Mouse (Mus musculus): ENCODE measurements around the gene Rock2.

Gene Rock2

DNA sequence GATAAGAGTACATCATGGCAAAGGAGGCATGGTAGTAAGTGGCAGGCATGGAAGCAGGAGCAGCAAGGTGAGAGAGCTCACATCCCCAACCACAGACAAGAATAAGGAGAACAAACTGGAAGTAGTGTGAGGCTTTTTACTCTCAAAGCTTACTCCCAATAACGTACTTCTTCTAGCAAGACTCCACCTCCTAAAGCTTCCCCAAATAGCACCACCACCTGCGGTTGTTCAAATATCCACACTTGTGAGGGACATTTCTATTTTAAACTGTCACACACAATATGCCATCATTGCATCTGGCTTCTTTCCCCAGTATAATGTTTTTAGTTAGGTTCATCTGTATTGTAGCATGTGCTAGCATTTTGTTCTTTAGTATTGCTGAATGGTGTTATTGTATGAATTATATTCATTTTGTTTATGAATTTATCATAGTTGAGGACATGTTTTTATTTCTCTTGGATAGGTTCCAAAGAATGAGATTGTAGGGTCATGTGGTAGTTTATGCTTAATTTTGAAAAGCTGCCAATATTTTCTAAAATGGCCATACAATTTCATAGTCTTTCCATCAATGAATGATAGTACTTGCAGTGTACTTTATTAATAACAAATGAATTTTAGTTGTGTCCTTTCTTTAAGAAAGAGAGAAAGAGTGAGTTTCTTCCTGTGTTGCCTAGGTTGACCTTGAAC is 9.4 kb downstream of the Rock2 start:
- DNase-seq (ENCODE audit: low spot score), result no peak

DNA sequence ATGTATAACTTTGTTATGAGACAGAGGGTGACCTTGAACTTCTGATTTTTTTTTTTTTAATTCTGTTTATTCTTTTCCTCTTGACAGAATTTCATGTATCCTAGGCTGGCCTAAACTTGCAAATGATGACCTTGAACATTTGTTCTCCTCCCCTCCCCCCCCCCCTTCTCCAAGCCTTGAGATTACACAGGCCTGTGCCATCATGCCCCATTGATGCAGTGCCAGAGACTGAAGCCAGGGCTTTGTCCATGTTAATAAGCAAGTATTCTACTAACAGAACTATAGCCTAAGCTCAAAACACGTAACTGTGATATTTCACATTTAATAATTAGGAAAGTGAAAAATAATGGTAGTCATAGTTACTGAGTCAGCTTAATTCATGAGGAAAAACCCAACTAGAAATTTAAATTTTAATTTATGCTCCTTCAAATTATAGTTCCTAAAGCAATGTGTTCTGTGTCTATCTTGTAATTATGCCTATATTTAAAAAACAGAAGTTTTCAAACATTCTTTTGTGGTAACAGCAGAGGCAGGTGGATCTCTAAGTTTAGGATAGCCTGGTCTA is 12.7 kb downstream of the Rock2 start:
- no peak for DNase-seq (ENCODE audit: low spot score)

- DNase-seq (ENCODE audit: low spot score), result no peak
These were observed 13.4 kb downstream of the Rock2 start for GRCm38 (mm10) chr12:16907953-16908648.

GRCm38 (mm10) chr12:16911524-16911923 is 16.8 kb downstream of the Rock2 start:
- no peak for DNase-seq (ENCODE audit: low spot score)

GRCm38 (mm10) chr12:16912600-16912999 is 17.9 kb downstream of the Rock2 start:
- no peak for DNase-seq (ENCODE audit: low spot score)

DNA sequence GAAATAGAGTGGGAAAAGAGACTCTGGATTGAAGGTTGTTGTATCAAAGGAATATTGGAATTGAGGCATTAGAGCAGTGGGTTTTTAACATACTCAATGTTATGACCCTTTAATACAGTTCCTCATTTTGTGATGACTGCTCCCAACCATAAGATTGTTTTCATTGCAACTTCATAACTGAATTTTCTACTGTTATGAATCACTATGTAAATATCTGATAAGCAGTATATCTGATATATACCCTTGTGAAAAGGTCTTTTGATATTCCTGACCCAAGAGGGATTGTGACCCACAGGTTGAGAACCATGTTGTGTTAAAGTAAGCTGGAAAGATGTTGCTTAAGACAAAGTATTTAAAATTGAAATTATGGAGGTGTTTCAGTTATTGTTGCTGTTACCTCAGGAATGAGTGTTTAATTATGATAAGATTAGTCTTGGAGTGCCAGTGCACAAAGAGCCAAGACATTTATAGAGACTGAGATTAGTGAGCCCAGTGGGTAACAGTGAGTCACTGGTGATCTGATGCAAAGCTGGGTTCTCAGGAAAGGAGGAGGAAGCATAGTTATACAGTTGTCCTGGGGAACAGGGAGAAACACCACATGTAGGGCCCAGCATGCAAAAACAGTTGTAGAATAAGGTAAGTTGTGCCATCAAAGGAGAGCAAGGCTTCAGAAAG is 25.6 kb downstream of the Rock2 start:
- no peak for DNase-seq (ENCODE audit: low spot score)

- peak; percentile 12 for DNase-seq (ENCODE audit: low spot score)
These were observed 33.2 kb downstream of the Rock2 start for GRCm38 (mm10) chr12:16927889-16928288.

GRCm38 (mm10) chr12:16934423-16934822 is 39.7 kb downstream of the Rock2 start:
- no peak for DNase-seq (ENCODE audit: low spot score)

DNA sequence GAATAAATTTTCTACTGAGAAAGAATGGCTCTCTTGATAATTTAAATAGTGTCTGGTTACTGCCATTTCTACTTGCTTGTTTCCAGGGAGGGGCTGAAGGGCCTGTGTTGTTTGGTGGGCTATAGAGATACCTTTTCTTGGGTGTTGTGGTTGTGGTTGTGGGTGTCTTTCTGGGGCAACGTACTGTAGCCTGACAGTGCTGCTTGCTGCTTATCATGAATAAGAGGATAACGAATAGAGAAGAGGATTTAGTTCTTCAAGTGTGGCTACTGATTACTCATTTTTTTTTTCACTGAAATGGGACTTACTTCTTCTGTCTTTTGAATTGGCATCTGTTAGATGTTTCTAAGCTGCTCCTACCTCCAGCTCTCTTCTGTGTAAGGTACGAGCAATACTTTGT is 47.3 kb downstream of the Rock2 start:
- no peak for DNase-seq (ENCODE audit: low spot score)

DNA sequence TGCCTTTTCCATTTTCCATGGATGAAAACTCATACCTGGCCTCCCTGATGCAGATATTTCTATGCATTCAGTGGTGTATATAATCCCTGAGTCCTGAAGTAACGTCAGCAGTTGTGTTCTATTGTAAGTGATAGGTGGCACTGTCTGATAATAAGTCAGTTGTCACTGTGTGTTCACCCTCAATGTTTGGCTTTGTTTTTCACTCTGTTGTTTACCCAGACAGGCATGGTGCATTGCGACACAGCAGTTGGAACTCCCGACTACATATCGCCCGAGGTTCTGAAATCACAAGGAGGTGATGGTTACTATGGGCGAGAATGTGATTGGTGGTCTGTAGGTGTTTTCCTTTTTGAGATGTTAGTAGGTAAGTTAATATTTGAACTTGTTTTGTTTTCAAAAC is 53.5 kb downstream of the Rock2 start:
- no peak for DNase-seq (ENCODE audit: low spot score)

DNA sequence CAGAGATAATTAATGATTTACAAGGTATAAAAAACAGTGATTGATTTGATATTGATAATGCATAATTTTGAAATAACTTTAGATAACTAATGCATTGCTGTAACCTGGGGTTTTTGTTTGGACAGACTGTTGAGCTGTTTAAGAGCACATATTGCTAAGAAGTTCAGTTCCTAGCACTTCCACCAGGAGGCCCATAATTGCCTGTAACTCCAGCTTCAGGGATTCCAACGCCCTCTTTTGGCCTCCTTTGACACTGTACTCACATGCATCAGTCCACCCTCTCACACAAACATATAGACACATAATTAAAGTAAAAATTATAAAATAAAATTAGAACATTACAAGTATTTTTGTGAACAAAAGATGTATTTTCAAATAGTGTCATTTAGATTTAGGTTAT is 64.2 kb downstream of the Rock2 start:
- DNase-seq (ENCODE audit: low spot score), result no peak

DNA sequence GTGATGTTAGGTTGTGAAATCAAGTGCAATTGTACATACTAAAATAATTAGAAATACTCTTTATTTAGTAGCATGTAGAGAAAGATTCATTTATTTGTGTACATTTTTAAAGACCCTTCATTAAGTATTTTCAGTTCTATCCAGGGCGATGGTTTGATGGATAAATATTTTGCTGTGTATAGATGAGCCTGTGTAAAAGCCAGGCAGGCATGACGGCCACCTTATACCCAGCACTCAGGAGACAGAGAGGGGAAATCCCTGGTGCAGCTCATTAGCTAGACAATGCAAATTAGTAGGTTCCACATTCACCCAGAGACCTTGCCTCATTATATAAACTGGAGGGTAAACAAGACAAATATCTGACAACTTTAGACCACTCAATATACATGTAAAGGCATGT is 68.7 kb downstream of the Rock2 start:
- no peak for DNase-seq (ENCODE audit: low spot score)

DNA sequence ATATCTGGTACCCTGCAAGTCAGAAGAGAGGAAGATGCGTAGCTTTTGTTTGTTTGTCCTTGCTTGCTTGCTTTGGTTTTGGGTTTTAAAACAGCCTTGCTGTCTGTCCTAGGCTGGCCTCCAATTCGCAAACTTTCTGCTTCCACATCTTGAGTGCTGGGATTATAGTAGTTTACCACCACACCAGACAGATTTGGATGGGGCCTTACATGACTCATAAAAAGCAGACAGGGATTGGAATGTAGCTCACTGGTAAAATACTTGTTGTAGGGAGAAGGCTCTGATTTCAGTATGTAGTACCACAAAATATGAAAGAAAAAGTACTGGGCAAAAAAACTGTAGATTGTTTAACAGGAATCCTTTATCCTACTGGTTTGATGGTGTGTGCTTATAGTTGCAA is 72.1 kb downstream of the Rock2 start:
- no peak for DNase-seq (ENCODE audit: low spot score)

DNA sequence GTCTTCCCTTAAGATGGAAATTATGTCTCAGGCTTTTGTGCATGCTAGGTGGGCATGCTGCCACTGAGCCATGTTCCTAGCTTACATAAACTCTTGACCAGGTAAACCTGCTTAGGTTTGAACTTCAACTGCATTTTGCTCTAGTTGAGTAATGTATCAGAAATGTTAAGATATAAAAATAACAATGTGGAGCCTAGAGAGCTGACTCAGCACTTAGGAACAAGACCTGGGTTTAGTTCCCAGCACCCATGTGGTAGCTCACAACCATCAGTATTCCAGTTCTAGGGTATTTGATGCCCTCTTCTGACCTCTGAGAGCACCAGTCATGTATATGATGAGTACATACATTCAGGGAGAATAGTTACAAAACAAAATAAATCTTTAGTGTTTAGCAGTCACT is 82.4 kb downstream of the Rock2 start:
- no peak for DNase-seq (ENCODE audit: low spot score)

GRCm38 (mm10) chr12:16985778-16986177 is 91.1 kb downstream of the Rock2 start:
- DNase-seq (ENCODE audit: low spot score), result no peak

DNA sequence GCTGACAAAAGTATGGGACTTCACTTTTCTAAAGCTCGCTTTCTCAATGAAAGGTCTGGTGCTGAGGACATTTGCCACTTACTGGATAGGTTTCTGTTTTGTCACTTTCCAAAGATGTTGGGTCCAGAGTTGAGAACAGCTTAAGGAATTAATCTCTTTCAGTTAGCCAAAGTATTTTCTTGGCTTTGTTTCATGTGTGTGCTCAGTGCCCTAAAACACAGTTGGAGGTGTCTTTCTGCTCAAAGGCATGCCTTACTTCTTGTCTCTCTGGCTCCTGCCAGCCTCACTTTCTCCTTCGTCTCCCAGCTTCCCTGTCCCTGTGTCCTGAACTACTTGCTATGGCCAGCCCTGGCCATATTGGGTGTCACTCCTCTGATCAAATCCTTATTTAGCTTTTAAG is 96.7 kb downstream of the Rock2 start:
- DNase-seq (ENCODE audit: low spot score), result no peak

DNA sequence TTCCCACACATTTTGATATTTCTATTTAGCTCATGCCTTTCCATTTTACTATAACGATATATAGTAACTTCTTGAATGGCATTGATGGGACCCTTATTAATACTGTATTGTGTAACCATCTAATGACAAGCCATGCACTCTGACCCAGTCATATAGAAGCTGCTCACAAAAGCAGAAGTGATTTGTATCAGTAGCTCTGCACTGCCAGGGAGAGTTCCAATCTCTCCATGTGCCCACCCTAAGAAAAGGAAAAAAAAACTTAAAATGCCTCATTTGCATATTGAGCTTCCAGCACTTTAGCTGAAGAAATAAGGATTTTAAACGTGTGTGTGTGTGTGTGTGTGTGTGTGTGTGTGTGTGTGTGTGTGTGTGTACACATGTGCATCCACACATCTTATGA is 97.7 kb downstream of the Rock2 start:
- DNase-seq (ENCODE audit: low spot score), result no peak

DNA sequence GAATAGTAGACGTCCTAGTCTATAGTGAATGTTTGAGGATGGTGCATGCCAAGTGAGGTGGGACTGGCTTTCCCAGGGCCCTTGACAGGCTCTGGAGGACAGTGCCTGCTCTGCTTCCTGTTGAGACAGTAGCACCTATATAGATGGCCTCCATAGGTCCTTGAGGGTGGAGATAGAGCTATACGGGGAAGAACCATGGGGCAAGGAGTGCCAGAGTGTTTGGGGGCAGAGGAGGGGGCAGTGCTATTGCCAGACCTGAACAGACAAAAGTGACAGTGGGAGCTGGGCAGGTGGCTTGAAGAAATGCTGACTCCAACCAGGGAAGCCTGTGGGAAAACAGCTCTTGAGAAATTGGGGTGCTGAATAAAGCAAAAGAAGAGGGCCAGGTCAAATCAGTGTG is 99.6 kb downstream of the Rock2 start:
- DNase-seq (ENCODE audit: low spot score), result no peak

GRCm38 (mm10) chr12:16996281-16996680 is 101.6 kb downstream of the Rock2 start:
- no peak for DNase-seq (ENCODE audit: low spot score)

GRCm38 (mm10) chr12:16996886-16997462 is 102.3 kb downstream of the Rock2 start:
- no peak for DNase-seq (ENCODE audit: low spot score)

GRCm38 (mm10) chr12:16999146-16999545 is 104.5 kb downstream of the Rock2 start:
- no peak for DNase-seq (ENCODE audit: low spot score)

- peak; percentile 59 for DNase-seq (ENCODE audit: low spot score)
These were observed 105.2 kb downstream of the Rock2 start, which contains the start of gene Pqlc3 for GRCm38 (mm10) chr12:16999739-17000497. TSS of gene Pqlc3 (minus strand) at chr12:17000408.

Measured in layer of hippocampus, adult 11-12 months (tissue).